Mouse (Mus musculus) frontal cortex, adult (tissue): ENCODE data around the gene Tmem14c.

ENCODE experiments used
- ATAC-seq: cut with Nextera tagmentation; 2 replicates; pipeline ENCODE4 v1.9.2; 2017; ENCODE audit warnings: mild to moderate bottlenecking, moderate library complexity, mixed read lengths; ENCODE audit not compliant: low TSS enrichment

Tmem14c gene

GRCm38 (mm10) chr13:41008271-41008670 lies 7.8 kb upstream of the Tmem14c start:
- no peak for ATAC-seq

GRCm38 (mm10) chr13:41008946-41009345 lies 7.1 kb upstream of the Tmem14c start:
- ATAC-seq = no peak

- no peak for ATAC-seq
Observed at GRCm38 (mm10) chr13:41016797-41017405, 809 bp downstream of the Tmem14c start.

- no peak for ATAC-seq
Observed at GRCm38 (mm10) chr13:41017832-41018231, 1.7 kb downstream of the Tmem14c start.

- ATAC-seq = no peak
Observed at GRCm38 (mm10) chr13:41018236-41018635, 2.1 kb downstream of the Tmem14c start.

- ATAC-seq = no peak
Observed at GRCm38 (mm10) chr13:41018756-41019591, 2.9 kb downstream of the Tmem14c start.

GRCm38 (mm10) chr13:41020494-41020893 lies 4.4 kb downstream of the Tmem14c start:
- no peak for ATAC-seq

- ATAC-seq = no peak
Observed at GRCm38 (mm10) chr13:41021607-41022006, 5.5 kb downstream of the Tmem14c start.

GRCm38 (mm10) chr13:41022099-41022498 lies 6.0 kb downstream of the Tmem14c start:
- no peak for ATAC-seq

- ATAC-seq = no peak
Observed at GRCm38 (mm10) chr13:41030098-41030497, 14.0 kb downstream of the Tmem14c start.

GRCm38 (mm10) chr13:41042511-41042910 lies 26.4 kb downstream of the Tmem14c start:
- peak; percentile 95 for ATAC-seq

- ATAC-seq = no peak
Observed at GRCm38 (mm10) chr13:41045901-41046300, 29.8 kb downstream of the Tmem14c start.

GRCm38 (mm10) chr13:41047280-41047679 lies 31.2 kb downstream of the Tmem14c start:
- no peak; the same call in 1 of the 2 replicates for ATAC-seq

GRCm38 (mm10) chr13:41051965-41052364 lies 35.9 kb downstream of the Tmem14c start:
- no peak for ATAC-seq

- no peak for ATAC-seq
Observed at GRCm38 (mm10) chr13:41067618-41068017, 51.5 kb downstream of the Tmem14c start.

- ATAC-seq = no peak
Observed at GRCm38 (mm10) chr13:41071617-41072016, 55.5 kb downstream of the Tmem14c start.
